Mouse (Mus musculus) heart, embryonic 14.5 days (tissue): ENCODE measurements around the gene Ssh1. TPM values are rescaled to one million over a fixed set of nuclear protein-coding genes. Genes with fewer than 3 reads are reported as not detected.

ENCODE experiments used
- ATAC-seq: fragments of 200-750 bp; cut with Nextera tagmentation; 2 replicates; pipeline ENCODE4 v1.8.0; 2017; ENCODE audit warnings: low read depth, moderate TSS enrichment; ENCODE audit not compliant: insufficient number of reproducible peaks, insufficient read depth, low FRiP score
- H3K27ac ChIP-seq, 2 experiments: fragments of 200-500 bp in 1 of 2; fragments of 300-500 bp in 1 of 2; sonication (generic) in 1 of 2; replicated peaks in 1 of 2; 2 replicates each; pipeline ENCODE4 v1.5.1; 2012 to 2014; ENCODE audit warnings: low read depth in 2 of 2, low read length in 2 of 2, control low read depth in 1 of 2, mild to moderate bottlenecking in 1 of 2, mixed read lengths in 1 of 2; ENCODE audit not compliant: control insufficient read depth in 1 of 2, insufficient read depth in 1 of 2
- H3K27me3 ChIP-seq: fragments of 300-500 bp; sonication (generic); 2 replicates; pipeline ENCODE4 v1.6.1; 2014; ENCODE audit warnings: mild to moderate bottlenecking, low read length, control low read depth; ENCODE audit not compliant: control insufficient read depth, insufficient read depth
- H3K36me3 ChIP-seq: fragments of 300-500 bp; sonication (generic); 2 replicates; pipeline ENCODE4 v1.6.1; 2014; ENCODE audit warnings: mild to moderate bottlenecking, control low read depth, low read length, mixed read lengths; ENCODE audit not compliant: control insufficient read depth, insufficient read depth
- H3K4me1 ChIP-seq, 2 experiments: fragments of 200-500 bp in 1 of 2; fragments of 300-500 bp in 1 of 2; sonication (generic) in 1 of 2; 2 replicates each; pipeline ENCODE4 v1.6.1; 2012 to 2014; ENCODE audit warnings: low read length in 2 of 2, control low read depth in 1 of 2, mixed read lengths in 1 of 2; ENCODE audit not compliant: control insufficient read depth in 2 of 2, insufficient read depth in 2 of 2
- H3K4me2 ChIP-seq: fragments of 300-500 bp; sonication (generic); 2 replicates; pipeline ENCODE4 v1.6.1; 2014; ENCODE audit warnings: mild to moderate bottlenecking, low read length
- H3K4me3 ChIP-seq, 2 experiments: fragments of 200-500 bp in 1 of 2; fragments of 300-500 bp in 1 of 2; sonication (generic) in 1 of 2; 2 replicates each; pipeline ENCODE4 v1.5.1; 2012 to 2014; ENCODE audit warnings: low read length in 2 of 2, mild to moderate bottlenecking in 2 of 2, control low read depth in 1 of 2, low read depth in 1 of 2, moderate library complexity in 1 of 2; ENCODE audit not compliant: control insufficient read depth in 1 of 2, insufficient read depth in 1 of 2
- H3K9ac ChIP-seq: fragments of 300-500 bp; sonication (generic); 2 replicates; pipeline ENCODE4 v1.6.1; 2014; ENCODE audit warnings: mild to moderate bottlenecking, low read length
- H3K9me3 ChIP-seq: fragments of 300-500 bp; sonication (generic); 2 replicates; pipeline ENCODE4 v1.6.1; 2016; ENCODE audit warnings: low read length, control low read depth; ENCODE audit not compliant: control insufficient read depth
- WGBS: fragments of 180-500 bp; shearing (Covaris S2); extraction: QIAGEN DNeasy Blood & Tissue Kit; methylation state at CpG from one replicate; pipeline ENCODE4 v1.1.7; 2014; 5-methylcytosine and 5-hydroxymethylcytosine counted together
- polyA plus RNA-seq: library from polyadenylated mRNA; unstranded; fragments of >200 nt; fragmentation: Nextera tagmentation; extraction: Ambion mirVana; gene quantifications from 2 replicates; pipeline ENCODE4 v1.2.1, GENCODE M21; 2014

Ssh1 gene
- polyA plus RNA-seq, 1 experiment from 2014 or later: 16.4 TPM

GRCm38 (mm10) chr5:113888186-113888795, 105.4 kb downstream of the Ssh1 start:
- 81% methylated on average over 5 of the region's 5 CpGs for WGBS
- Histone ChIP-seq H3K4me2 (no peak overlapping the region), H3K4me1 (peaks cover 34 to 72% of the 10 kb centered on the region in 2 experiments), H3K9me3 (no peaks in the 10 kb centered on the region), H3K27me3 (no peaks in the 10 kb centered on the region), H3K36me3 (no peaks in the 10 kb centered on the region), H3K4me3 (no peak overlapping the region), H3K27ac (peak overlapping the region in 1 of 2 experiments; percentile 83; a peak in 2 of 4 replicates), H3K9ac (no peak overlapping the region)
- ATAC-seq: no peak

GRCm38 (mm10) chr5:113887132-113887531, 106.6 kb downstream of the Ssh1 start:
- no peak for ATAC-seq
- no peak overlapping the region for H3K4me2 ChIP-seq
- H3K27ac ChIP-seq: peak overlapping the region in 1 of 2 experiments; percentile 24; a peak in 1 of 4 replicates
- no peak overlapping the region for H3K9ac ChIP-seq
- H3K36me3 ChIP-seq: no peaks in the 10 kb centered on the region
- WGBS: 53% methylated on average over 11 of the region's 11 CpGs
- H3K9me3 ChIP-seq: no peaks in the 10 kb centered on the region
- no peak overlapping the region for H3K4me3 ChIP-seq
- H3K27me3 ChIP-seq: no peaks in the 10 kb centered on the region
- peaks cover 43 to 81% of the 10 kb centered on the region in 2 experiments for H3K4me1 ChIP-seq

Other genes starting within 250 kb of the Ssh1 start
- 25.9 and 27.7 TPM in 2 replicates for gene Sart3, start 221.4 kb downstream of the Ssh1 start, polyA plus RNA-seq
- gene Iscu, start 221.1 kb downstream of the Ssh1 start, polyA plus RNA-seq: 128 and 132 TPM in 2 replicates
- gene Tmem119, start 193.4 kb downstream of the Ssh1 start, polyA plus RNA-seq: 6.1 and 7.8 TPM in 2 replicates
- gene Selplg, start 161.2 kb downstream of the Ssh1 start, polyA plus RNA-seq: 2.3 and 3.1 TPM in 2 replicates
- gene Coro1c, start 85.1 kb downstream of the Ssh1 start, polyA plus RNA-seq: 84.9 and 88.2 TPM in 2 replicates
- gene Dao, start 9.8 kb upstream of the Ssh1 start, polyA plus RNA-seq: not detected in 2 replicates
- gene Usp30, start 71.6 kb upstream of the Ssh1 start, polyA plus RNA-seq: 5.4 and 7.6 TPM in 2 replicates
- gene Svop, start 97.7 kb upstream of the Ssh1 start, polyA plus RNA-seq: 0.11 TPM in 1 of 2 replicates, not detected in the other
- gene Alkbh2, start 134.3 kb upstream of the Ssh1 start, polyA plus RNA-seq: 9.1 and 9.8 TPM in 2 replicates
- 28.3 and 34.1 TPM in 2 replicates for gene Ung, start 136.5 kb upstream of the Ssh1 start, polyA plus RNA-seq
- 12.1 and 13.7 TPM in 2 replicates for gene Acacb, start 152.6 kb upstream of the Ssh1 start, polyA plus RNA-seq